Mouse (Mus musculus): ENCODE measurements at regions not wholly inside any gene's neighbourhood (a gene's known extent, or its start where the extent isn't known, plus 50 kb on each side); places are given as distances from the start of the nearest gene placed in this dataset.

- no peaks in the 10 kb centered on the region for H3K36me3 ChIP-seq (replicated peaks)
Observed at GRCm38 (mm10) chr1:77175214-77175613, 339.7 kb downstream of the Epha4 start.

GRCm38 (mm10) chr1:77176516-77176915 lies 338.4 kb downstream of the Epha4 start:
- Histone ChIP-seq H3K27me3 (ENCODE audit: poor library complexity, severe bottlenecking) (no peaks in the 10 kb centered on the region), H3K9me3 (no peaks in the 10 kb centered on the region), H3K36me3 (replicated peaks) (no peaks in the 10 kb centered on the region), H3K4me1 (peaks cover 2% of the 10 kb centered on the region; the same call in 1 of the 2 replicates), H3K27ac (no peak overlapping the region), H3K4me3 (no peak overlapping the region)
- no peak for DNase-seq (ENCODE audit: extremely low spot score, low spot score)
- WGBS: 92% methylated on average over 2 of the region's 2 CpGs

More at GRCm38 (mm10) chr1:77175214-77175613, 339.7 kb downstream of the Epha4 start:
- H3K27me3 ChIP-seq (ENCODE audit: poor library complexity, severe bottlenecking): no peaks in the 10 kb centered on the region
- H3K4me3 ChIP-seq: no peak overlapping the region
- no peak for DNase-seq (ENCODE audit: extremely low spot score, low spot score)
- no peaks in the 10 kb centered on the region for H3K9me3 ChIP-seq
- H3K4me1 ChIP-seq: no peaks in the 10 kb centered on the region
- H3K27ac ChIP-seq: no peak overlapping the region
- 85% methylated on average over 3 of the region's 3 CpGs for WGBS

GRCm38 (mm10) chr1:77183965-77184364 lies 330.9 kb downstream of the Epha4 start:
- H3K27me3 ChIP-seq (ENCODE audit: poor library complexity, severe bottlenecking): no peaks in the 10 kb centered on the region
- no peak overlapping the region for H3K4me3 ChIP-seq
- H3K4me1 ChIP-seq: peaks cover 6% of the 10 kb centered on the region; the same call in 1 of the 2 replicates
- no peak for DNase-seq (ENCODE audit: extremely low spot score, low spot score)
- WGBS: 90% methylated on average over 2 of the region's 2 CpGs
- H3K9me3 ChIP-seq: no peaks in the 10 kb centered on the region
- H3K27ac ChIP-seq: no peak overlapping the region
- H3K36me3 ChIP-seq (replicated peaks): no peaks in the 10 kb centered on the region

- Histone ChIP-seq H3K36me3 (replicated peaks) (no peaks in the 10 kb centered on the region), H3K27me3 (ENCODE audit: poor library complexity, severe bottlenecking) (no peaks in the 10 kb centered on the region), H3K4me1 (no peaks in the 10 kb centered on the region), H3K9me3 (no peaks in the 10 kb centered on the region), H3K27ac (no peak overlapping the region), H3K4me3 (no peak overlapping the region)
- no peak for DNase-seq (ENCODE audit: extremely low spot score, low spot score)
- 93% methylated on average over 3 of the region's 3 CpGs for WGBS
Observed at GRCm38 (mm10) chr1:77190141-77190540, 324.7 kb downstream of the Epha4 start.

GRCm38 (mm10) chr1:77201321-77201917 lies 313.5 kb downstream of the Epha4 start:
- H3K4me1 ChIP-seq: 0 out of 2 replicates have a peak, but pooled peaks cover 2% of the 10 kb centered on the region
- no peak for DNase-seq (ENCODE audit: extremely low spot score, low spot score)
- H3K4me3 ChIP-seq: no peak overlapping the region
- no peaks in the 10 kb centered on the region for H3K9me3 ChIP-seq
- H3K27ac ChIP-seq: no peak overlapping the region
- no peaks in the 10 kb centered on the region for H3K27me3 ChIP-seq (ENCODE audit: poor library complexity, severe bottlenecking)
- WGBS: 84% methylated on average over 3 of the region's 3 CpGs
- H3K36me3 ChIP-seq (replicated peaks): no peaks in the 10 kb centered on the region

- Histone ChIP-seq H3K4me1 (no peaks in the 10 kb centered on the region), H3K27ac (no peak overlapping the region), H3K9me3 (no peaks in the 10 kb centered on the region), H3K36me3 (replicated peaks) (no peaks in the 10 kb centered on the region), H3K4me3 (no peak overlapping the region), H3K27me3 (ENCODE audit: poor library complexity, severe bottlenecking) (no peaks in the 10 kb centered on the region)
- no peak for DNase-seq (ENCODE audit: extremely low spot score, low spot score)
- WGBS: 89% methylated on average over 4 of the region's 4 CpGs
Observed at GRCm38 (mm10) chr1:77202948-77203347, 311.9 kb downstream of the Epha4 start.

GRCm38 (mm10) chr1:77206535-77206934 lies 308.4 kb downstream of the Epha4 start:
- 35% methylated on average over 1 of the region's 1 CpGs for WGBS
- no peaks in the 10 kb centered on the region for H3K36me3 ChIP-seq (replicated peaks)
- DNase-seq (ENCODE audit: extremely low spot score, low spot score): no peak
- no peaks in the 10 kb centered on the region for H3K9me3 ChIP-seq
- no peak overlapping the region for H3K27ac ChIP-seq
- H3K4me1 ChIP-seq: no peaks in the 10 kb centered on the region
- no peak overlapping the region for H3K4me3 ChIP-seq
- no peaks in the 10 kb centered on the region for H3K27me3 ChIP-seq (ENCODE audit: poor library complexity, severe bottlenecking)

- no peak for DNase-seq (ENCODE audit: extremely low spot score, low spot score)
- 92% methylated on average over 3 of the region's 3 CpGs for WGBS
- no peak overlapping the region for H3K27ac ChIP-seq
- no peak overlapping the region for H3K4me3 ChIP-seq
- no peaks in the 10 kb centered on the region for H3K27me3 ChIP-seq (ENCODE audit: poor library complexity, severe bottlenecking)
- H3K9me3 ChIP-seq: no peaks in the 10 kb centered on the region
- no peaks in the 10 kb centered on the region for H3K36me3 ChIP-seq (replicated peaks)
- peaks cover 6% of the 10 kb centered on the region; the same call in 1 of the 2 replicates for H3K4me1 ChIP-seq
Observed at GRCm38 (mm10) chr1:77209395-77209794, 305.5 kb downstream of the Epha4 start.

GRCm38 (mm10) chr1:77213462-77214098 lies 301.3 kb downstream of the Epha4 start:
- no peak for DNase-seq (ENCODE audit: extremely low spot score, low spot score)
- Histone ChIP-seq H3K36me3 (replicated peaks) (no peaks in the 10 kb centered on the region), H3K9me3 (no peaks in the 10 kb centered on the region), H3K27ac (no peak overlapping the region), H3K4me1 (peaks cover 6% of the 10 kb centered on the region; the same call in 1 of the 2 replicates), H3K4me3 (no peak overlapping the region), H3K27me3 (ENCODE audit: poor library complexity, severe bottlenecking) (no peaks in the 10 kb centered on the region)
- 71% methylated on average over 8 of the region's 8 CpGs for WGBS

- WGBS: 62% methylated on average over 3 of the region's 3 CpGs
- Histone ChIP-seq H3K4me1 (peaks cover 16% of the 10 kb centered on the region), H3K4me3 (no peak overlapping the region), H3K27me3 (ENCODE audit: poor library complexity, severe bottlenecking) (peaks cover 3% of the 10 kb centered on the region; the same call in 1 of the 2 replicates), H3K36me3 (replicated peaks) (no peaks in the 10 kb centered on the region), H3K27ac (no peak overlapping the region), H3K9me3 (no peaks in the 10 kb centered on the region)
- DNase-seq (ENCODE audit: extremely low spot score, low spot score): no peak
Observed at GRCm38 (mm10) chr1:77219488-77220321, 295.2 kb downstream of the Epha4 start.

- WGBS: 95% methylated on average over 1 of the region's 1 CpGs
- Histone ChIP-seq H3K4me1 (peaks cover 16% of the 10 kb centered on the region), H3K27ac (no peak overlapping the region), H3K9me3 (no peaks in the 10 kb centered on the region), H3K27me3 (ENCODE audit: poor library complexity, severe bottlenecking) (peaks cover 3% of the 10 kb centered on the region; the same call in 1 of the 2 replicates), H3K36me3 (replicated peaks) (no peaks in the 10 kb centered on the region), H3K4me3 (no peak overlapping the region)
- no peak for DNase-seq (ENCODE audit: extremely low spot score, low spot score)
Observed at GRCm38 (mm10) chr1:77220322-77220590, 294.6 kb downstream of the Epha4 start.

GRCm38 (mm10) chr1:77220783-77221182 lies 294.1 kb downstream of the Epha4 start:
- WGBS: 86% methylated on average over 6 of the region's 6 CpGs
- peaks cover 3% of the 10 kb centered on the region; the same call in 1 of the 2 replicates for H3K27me3 ChIP-seq (ENCODE audit: poor library complexity, severe bottlenecking)
- no peak overlapping the region for H3K27ac ChIP-seq
- H3K36me3 ChIP-seq (replicated peaks): no peaks in the 10 kb centered on the region
- peaks cover 16% of the 10 kb centered on the region for H3K4me1 ChIP-seq
- DNase-seq (ENCODE audit: extremely low spot score, low spot score): no peak
- no peak overlapping the region for H3K4me3 ChIP-seq
- no peaks in the 10 kb centered on the region for H3K9me3 ChIP-seq

- Histone ChIP-seq H3K4me1 (peaks cover 21% of the 10 kb centered on the region), H3K4me3 (no peak overlapping the region), H3K27ac (no peak overlapping the region), H3K27me3 (ENCODE audit: poor library complexity, severe bottlenecking) (peaks cover 3% of the 10 kb centered on the region; the same call in 1 of the 2 replicates), H3K36me3 (replicated peaks) (no peaks in the 10 kb centered on the region), H3K9me3 (no peaks in the 10 kb centered on the region)
- DNase-seq (ENCODE audit: extremely low spot score, low spot score): no peak
- WGBS: 96% methylated on average over 2 of the region's 2 CpGs
Observed at GRCm38 (mm10) chr1:77221900-77222299, 293.0 kb downstream of the Epha4 start.

Measured in forebrain, embryonic 10.5 days (tissue).